Mouse (Mus musculus) intestine, embryonic 14.5 days (tissue): Measurements from ENCODE around the gene Cntn3. TPM values are rescaled to one million over a fixed set of nuclear protein-coding genes. Genes with fewer than 3 reads are reported as not detected.
"Not testable (repeated sequence)": the region's sequence is repeated elsewhere in the genome, so short reads cannot be mapped to it uniquely, and the experiment has no call there.

Source experiments
- ATAC-seq: fragments of 200-750 bp; cut with Nextera tagmentation; replicated peaks from 2 replicates; pipeline ENCODE4 v1.8.0; 2017; ENCODE audit warnings: low read depth, moderate number of reproducible peaks, moderate TSS enrichment, moderate library complexity; ENCODE audit not compliant: low FRiP score, low TSS enrichment
- DNase-seq: peaks from one replicate; pipeline ENCODE4 v3.0.0-alpha.2; 2018; ENCODE audit warnings: low spot score
- H3K27ac ChIP-seq: fragments of 300-500 bp; sonication (generic); 2 replicates; pipeline ENCODE4 v1.5.1; 2014; ENCODE audit warnings: low read depth, mild to moderate bottlenecking, control low read depth
- H3K27me3 ChIP-seq: fragments of 300-500 bp; sonication (generic); replicated peaks from 2 replicates; pipeline ENCODE4 v1.6.1; 2014; ENCODE audit warnings: low read length, control low read depth; ENCODE audit not compliant: control insufficient read depth, insufficient read depth
- H3K36me3 ChIP-seq: fragments of 300-500 bp; sonication (generic); 2 replicates; pipeline ENCODE4 v1.6.1; 2014; ENCODE audit warnings: low read length, control low read depth; ENCODE audit not compliant: control insufficient read depth, insufficient read depth
- H3K4me1 ChIP-seq: fragments of 300-500 bp; sonication (generic); replicated peaks from 2 replicates; pipeline ENCODE4 v1.6.1; 2014; ENCODE audit warnings: low read length, control low read depth, mixed read lengths; ENCODE audit not compliant: control insufficient read depth, insufficient read depth
- H3K4me2 ChIP-seq: fragments of 300-500 bp; sonication (generic); 2 replicates; pipeline ENCODE4 v1.6.1; 2014; ENCODE audit warnings: low read length
- H3K4me3 ChIP-seq: fragments of 300-500 bp; sonication (generic); 2 replicates; pipeline ENCODE4 v1.5.1; 2014; ENCODE audit warnings: low read depth, low read length, control low read depth, mixed read lengths
- H3K9ac ChIP-seq: fragments of 300-500 bp; sonication (generic); 2 replicates; pipeline ENCODE4 v1.6.1; 2014; ENCODE audit warnings: mild to moderate bottlenecking, low read length
- H3K9me3 ChIP-seq: fragments of 300-500 bp; sonication (generic); 2 replicates; pipeline ENCODE4 v1.6.1; 2016; ENCODE audit warnings: low read length, control low read depth; ENCODE audit not compliant: control insufficient read depth
- WGBS: fragments of 180-500 bp; shearing (Covaris S2); extraction: QIAGEN DNeasy Blood & Tissue Kit; methylation state at CpG from one replicate; pipeline ENCODE4 v1.1.7; 2014; 5-methylcytosine and 5-hydroxymethylcytosine counted together
- polyA plus RNA-seq: library from polyadenylated mRNA; unstranded; fragments of >200 nt; fragmentation: Nextera tagmentation; extraction: Ambion mirVana; gene quantifications from 2 replicates; pipeline ENCODE4 v1.2.1, GENCODE M21; 2014

Gene Cntn3
- polyA plus RNA-seq = 3.3 and 4.6 TPM in 2 replicates

- H3K9ac ChIP-seq, H3K27ac ChIP-seq, H3K4me3 ChIP-seq, H3K4me2 ChIP-seq, H3K36me3 ChIP-seq, H3K4me1 ChIP-seq, H3K9me3 ChIP-seq, ATAC-seq, H3K27me3 ChIP-seq, DNase-seq: not testable (repeated sequence)
- WGBS = 92% methylated on average over 4 of the region's 20 CpGs
Measured at GRCm38 (mm10) chr6:102573001-102573400, at the start of gene Cntn3. Gene Cntn3 (minus strand): TSS chr6:102573101.

DNA sequence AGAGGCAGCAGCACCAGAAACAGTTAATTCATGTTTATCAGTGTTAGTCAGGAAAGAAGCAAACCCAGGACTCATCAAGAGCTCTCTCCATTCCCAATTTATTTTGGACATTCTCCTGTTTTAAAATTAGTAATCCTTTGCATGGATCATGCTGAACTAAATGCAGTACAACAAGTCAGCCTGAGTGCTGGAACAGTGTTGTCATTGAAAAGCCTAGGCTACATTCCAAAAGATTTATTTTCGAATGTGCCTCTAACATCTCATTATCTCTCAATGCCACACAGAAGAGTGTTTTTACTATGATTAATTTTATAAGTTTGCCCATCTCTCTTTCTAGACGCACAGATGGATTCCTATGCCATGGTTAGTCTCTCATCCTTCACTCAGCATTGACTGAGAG lies 27.9 kb upstream of the Cntn3 start:
- WGBS = 81% methylated on average over 2 of the region's 2 CpGs
- no peak overlapping the region for H3K9ac ChIP-seq
- no peak for ATAC-seq
- no peaks in the 10 kb centered on the region for H3K4me1 ChIP-seq
- no peaks in the 10 kb centered on the region for H3K9me3 ChIP-seq
- H3K36me3 ChIP-seq = no peaks in the 10 kb centered on the region
- no peak overlapping the region for H3K27ac ChIP-seq
- H3K4me3 ChIP-seq = no peak overlapping the region
- DNase-seq = no peak
- H3K4me2 ChIP-seq = no peak overlapping the region
- H3K27me3 ChIP-seq = no peaks in the 10 kb centered on the region

- no peaks in the 10 kb centered on the region for H3K27me3 ChIP-seq
- H3K4me3 ChIP-seq = no peak overlapping the region
- no peaks in the 10 kb centered on the region for H3K9me3 ChIP-seq
- H3K27ac ChIP-seq = no peak overlapping the region
- ATAC-seq (no peak), DNase-seq (no peak)
- H3K36me3 ChIP-seq = no peaks in the 10 kb centered on the region
- no peak overlapping the region for H3K9ac ChIP-seq
- no peak overlapping the region for H3K4me2 ChIP-seq
- WGBS = 63% methylated on average over 2 of the region's 2 CpGs
- H3K4me1 ChIP-seq = no peaks in the 10 kb centered on the region
Measured at GRCm38 (mm10) chr6:102597756-102598155, 24.9 kb upstream of the Cntn3 start.

DNA sequence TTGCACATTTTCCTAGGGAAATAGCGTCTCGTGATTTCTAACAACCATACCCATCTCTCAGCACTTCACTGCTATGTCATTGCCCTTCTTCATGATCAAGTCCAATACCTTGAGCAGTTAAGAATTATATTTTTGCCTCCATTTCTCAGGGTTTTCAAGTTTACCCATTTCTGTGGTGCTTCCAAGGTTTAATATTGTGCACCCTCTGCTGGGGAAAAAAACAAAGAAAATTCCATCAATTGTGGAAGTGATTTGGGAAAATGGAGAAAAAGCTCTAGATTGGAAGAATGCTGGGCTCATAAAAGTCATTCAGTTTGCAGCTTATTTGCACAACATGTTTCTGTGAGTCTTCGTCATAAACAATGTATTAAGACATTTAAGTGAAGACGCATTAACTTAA lies 17.2 kb upstream of the Cntn3 start:
- no peak for ATAC-seq
- Histone ChIP-seq H3K27ac (no peak overlapping the region), H3K9ac (no peak overlapping the region)

GRCm38 (mm10) chr6:102589311-102589710 lies 16.4 kb upstream of the Cntn3 start:
- H3K9me3 ChIP-seq = no peaks in the 10 kb centered on the region
- ATAC-seq (no peak), DNase-seq (no peak)
- WGBS = 36% methylated on average over 4 of the region's 4 CpGs
- no peak overlapping the region for H3K4me2 ChIP-seq
- no peak overlapping the region for H3K9ac ChIP-seq
- H3K36me3 ChIP-seq = no peaks in the 10 kb centered on the region
- no peak overlapping the region for H3K4me3 ChIP-seq
- H3K4me1 ChIP-seq = no peaks in the 10 kb centered on the region
- H3K27me3 ChIP-seq = no peaks in the 10 kb centered on the region
- H3K27ac ChIP-seq = no peak overlapping the region

More for the DNA sequence above, 17.2 kb upstream of the Cntn3 start:
- Histone ChIP-seq H3K4me1 (no peaks in the 10 kb centered on the region), H3K36me3 (no peaks in the 10 kb centered on the region), H3K9me3 (no peaks in the 10 kb centered on the region), H3K4me2 (no peak overlapping the region), H3K27me3 (no peaks in the 10 kb centered on the region), H3K4me3 (no peak overlapping the region)
- WGBS = 94% methylated on average over 4 of the region's 4 CpGs
- DNase-seq = no peak

GRCm38 (mm10) chr6:102586056-102586455 lies 13.2 kb upstream of the Cntn3 start:
- H3K9me3 ChIP-seq = no peaks in the 10 kb centered on the region
- H3K27ac ChIP-seq = no peak overlapping the region
- ATAC-seq (no peak), DNase-seq (no peak)
- H3K4me1 ChIP-seq = no peaks in the 10 kb centered on the region
- H3K36me3 ChIP-seq = no peaks in the 10 kb centered on the region
- H3K4me3 ChIP-seq = no peak overlapping the region
- no peak overlapping the region for H3K9ac ChIP-seq
- no peak overlapping the region for H3K4me2 ChIP-seq
- no peaks in the 10 kb centered on the region for H3K27me3 ChIP-seq

DNA sequence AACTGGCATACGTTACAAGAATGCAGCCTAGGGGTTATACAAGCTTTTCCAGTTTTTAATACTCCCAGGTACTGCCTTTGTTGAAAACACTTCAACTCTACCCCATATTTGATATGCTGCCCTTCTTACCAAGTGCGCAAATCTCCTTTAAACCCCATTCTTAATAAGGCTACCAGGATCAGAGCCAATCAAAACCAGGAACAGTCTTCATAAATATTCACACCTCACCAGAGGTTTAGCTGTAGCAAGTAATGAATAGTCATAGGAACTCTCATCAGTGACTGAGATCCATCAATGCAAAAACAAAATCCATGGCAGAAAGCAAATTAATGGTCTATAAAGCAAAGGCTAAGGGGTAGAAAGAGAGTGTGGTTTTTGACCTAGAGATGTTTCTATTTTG lies 10.7 kb upstream of the Cntn3 start:
- DNase-seq = no peak
- H3K27ac ChIP-seq = no peak overlapping the region
- H3K9me3 ChIP-seq = no peaks in the 10 kb centered on the region
- no peak overlapping the region for H3K4me3 ChIP-seq
- H3K9ac ChIP-seq = no peak overlapping the region
- H3K4me2 ChIP-seq = no peak overlapping the region
- WGBS = 86% methylated on average over 2 of the region's 2 CpGs
- no peaks in the 10 kb centered on the region for H3K4me1 ChIP-seq
- H3K27me3 ChIP-seq = no peaks in the 10 kb centered on the region
- no peak for ATAC-seq
- no peaks in the 10 kb centered on the region for H3K36me3 ChIP-seq

- Histone ChIP-seq H3K27me3 (peaks cover 10% of the 10 kb centered on the region; the same call in 1 of the 2 replicates), H3K9ac (no peak overlapping the region), H3K4me3 (no peak overlapping the region), H3K9me3 (no peaks in the 10 kb centered on the region), H3K36me3 (no peaks in the 10 kb centered on the region), H3K4me2 (no peak overlapping the region), H3K4me1 (no peaks in the 10 kb centered on the region), H3K27ac (no peak overlapping the region)
- DNase-seq (no peak), ATAC-seq (no peak)
- WGBS = 71% methylated on average over 1 of the region's 1 CpGs
Measured at GRCm38 (mm10) chr6:102567496-102567895, 5.4 kb downstream of the Cntn3 start.

DNA sequence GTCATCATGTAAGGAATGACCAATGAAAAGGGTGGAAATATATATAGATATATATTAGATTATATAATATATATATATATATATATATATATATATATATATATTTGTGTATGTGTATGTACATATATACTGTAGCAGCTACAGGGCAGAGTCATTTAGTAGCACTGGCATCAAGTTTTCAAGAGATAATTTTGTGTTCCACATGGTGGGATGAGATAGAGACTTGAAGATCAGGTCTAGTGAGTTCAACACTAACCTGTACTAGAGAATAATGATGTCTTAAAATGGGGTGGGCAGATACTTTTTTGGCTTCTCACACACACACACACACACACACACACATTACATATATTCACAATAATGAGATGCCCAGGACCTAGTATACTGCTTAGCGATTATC lies 7.7 kb downstream of the Cntn3 start:
- H3K4me3 ChIP-seq = no peak overlapping the region
- no peak overlapping the region for H3K27ac ChIP-seq
- WGBS = 97% methylated on average over 1 of the region's 1 CpGs
- ATAC-seq (no peak), DNase-seq (no peak)
- no peaks in the 10 kb centered on the region for H3K4me1 ChIP-seq
- no peak overlapping the region for H3K9ac ChIP-seq
- H3K4me2 ChIP-seq = no peak overlapping the region
- H3K36me3 ChIP-seq = no peaks in the 10 kb centered on the region
- H3K27me3 ChIP-seq = peaks cover 10% of the 10 kb centered on the region; the same call in 1 of the 2 replicates
- H3K9me3 ChIP-seq = no peaks in the 10 kb centered on the region
